Comparison of ENCODE assay signal across 11 mouse cellular contexts in genomic region chr1:170839685-170840084, GRCm38 (mm10). TPM values are rescaled to one million over a fixed set of nuclear protein-coding genes. Genes with fewer than 3 reads are reported as not detected.
DNase-seq lines count a peak whose midpoint lies in the region; ATAC-seq and TF ChIP-seq lines count a peak whose summit lies in the region.
"Had no signal": no experiment of that assay in that cellular context is flagged by ENCODE, and none has a peak within 500 bp of the region (broad histone marks: within the 10 kb centered on the region; RNA-seq: fewer than 3 reads in every experiment).

No protein-coding gene starts in this region.

- TF ChIP-seq POLR2A in limb, embryonic 14.5 days (IDR thresholded peaks at IDR 0.05; ENCODE audit: borderline replicate concordance, extremely low read depth, insufficient read depth, insufficient read length) = no peak

- H3K27ac ChIP-seq in limb, embryonic 14.5 days (replicated peaks; ENCODE audit: low read depth, low read length) = no peak overlapping the region
- H3K27ac ChIP-seq in limb, embryonic 10.5 days = no peak overlapping the region

- no peak for ATAC-seq in limb, embryonic 14.5 days (ENCODE audit: low FRiP score, low read depth)
- no peak for ATAC-seq in erythroid progenitor cell, adult 5-6 weeks (replicated peaks; ENCODE audit: low FRiP score, poor library complexity, severe bottlenecking)

- no peak overlapping the region for H3K9ac ChIP-seq in limb, embryonic 14.5 days (ENCODE audit: low read depth, low read length, severe bottlenecking)

- H3K4me2 ChIP-seq in limb, embryonic 14.5 days (replicated peaks; ENCODE audit: low read depth, low read length, severe bottlenecking) = no peak overlapping the region

- no peaks in the 10 kb centered on the region for H3K27me3 ChIP-seq in limb, embryonic 14.5 days (ENCODE audit: control insufficient read depth, insufficient read depth, low read length)
- H3K27me3 ChIP-seq in limb, embryonic 10.5 days (ENCODE audit: low read depth, poor library complexity, severe bottlenecking) = no peaks in the 10 kb centered on the region

- no peak overlapping the region for H3K4me3 ChIP-seq in limb, embryonic 14.5 days (replicated peaks; ENCODE audit: low read length)
- H3K4me3 ChIP-seq in limb, embryonic 10.5 days = no peak overlapping the region

- H3K36me3 ChIP-seq in limb, embryonic 14.5 days (ENCODE audit: control insufficient read depth, insufficient read depth, low read length) = peaks cover 16% of the 10 kb centered on the region
- 0 out of 2 replicates have a peak, but pooled peaks cover 2% of the 10 kb centered on the region for H3K36me3 ChIP-seq in limb, embryonic 10.5 days

- H3K4me1 ChIP-seq in limb, embryonic 14.5 days (ENCODE audit: control insufficient read depth, insufficient read depth, low read length) = 0 out of 2 replicates have a peak, but pooled peaks cover 2% of the 10 kb centered on the region
- H3K4me1 ChIP-seq in limb, embryonic 10.5 days = no peaks in the 10 kb centered on the region

- peak; percentile 24 for DNase-seq in gastrocnemius, adult 18-20 months (ENCODE audit: low spot score)
- no peak for DNase-seq in gastrocnemius, postnatal 10 days
- peak; percentile 67 for DNase-seq in limb, embryonic 14.5 days (ENCODE audit: low spot score)
- no peak for DNase-seq in limb, embryonic 10.5 days (ENCODE audit: low spot score)
- DNase-seq in Muller cell, postnatal 12 days (ENCODE audit: inconsistent ontology term) = peak; percentile 52
- DNase-seq in naive thymus-derived CD4-positive, alpha-beta T cell, adult 2 months (ENCODE audit: low read depth) = peak; percentile 46
- DNase-seq in right cerebral cortex, adult 2 months (ENCODE audit: low spot score in 2 of 2) = no peak
- DNase-seq: cerebellum, adult 11 months had no signal

- H3K9me3 ChIP-seq in limb, embryonic 14.5 days (ENCODE audit: control insufficient read depth, low read length) = no peaks in the 10 kb centered on the region
- H3K9me3 ChIP-seq in limb, embryonic 10.5 days (replicated peaks) = no peaks in the 10 kb centered on the region
- H3K9me3 ChIP-seq: G1E had no signal

RNA-seq across cellular contexts. Expression of gene Atf6, which starts 27.9 kb away (rescaled TPM):
- 10 to 100 TPM; 17.0 to 17.7 TPM for total RNA-seq in gastrocnemius, adult 18-20 months (2021)
- total RNA-seq in gastrocnemius, postnatal 10 days (2021) = 10 to 100 TPM; 17.2 to 17.5 TPM
- 9.1 TPM in 2 replicates for polyA plus RNA-seq in limb, embryonic 14.5 days (2012; rRNA removed)
- 8.9 and 9.7 TPM in 2 replicates for polyA plus RNA-seq in limb, embryonic 14.5 days (2014; fragmentation: Nextera tagmentation; extraction: Ambion mirVana)
- polyA plus RNA-seq in limb, embryonic 10.5 days (2016; fragmentation: Nextera tagmentation; extraction: Ambion mirVana) = 7.1 and 8.0 TPM in 2 replicates
- total RNA-seq in erythroid progenitor cell, adult 5-6 weeks (2015; ENCODE audit: low replicate concordance) = 23.1 and 26.4 TPM in 2 replicates
- total RNA-seq in erythroid progenitor cell, adult 5-6 weeks (2017; ENCODE audit: low replicate concordance) = 27.2 and 29.6 TPM in 2 replicates

RNA-seq across cellular contexts. Expression of gene Gm26620, which starts 45.2 kb away (rescaled TPM):
- under 1 TPM in 1 of 2 experiments, not detected in 1; 0.47 TPM for total RNA-seq in gastrocnemius, adult 18-20 months (2021)
- under 1 TPM; 0.45 to 0.80 TPM for total RNA-seq in gastrocnemius, postnatal 10 days (2021)
- polyA plus RNA-seq in limb, embryonic 14.5 days (2012; rRNA removed) = 0.72 and 0.91 TPM in 2 replicates
- 0.78 and 0.82 TPM in 2 replicates for polyA plus RNA-seq in limb, embryonic 14.5 days (2014; fragmentation: Nextera tagmentation; extraction: Ambion mirVana)
- 0.49 and 0.58 TPM in 2 replicates for polyA plus RNA-seq in limb, embryonic 10.5 days (2016; fragmentation: Nextera tagmentation; extraction: Ambion mirVana)
- not detected in 2 replicates for total RNA-seq in erythroid progenitor cell, adult 5-6 weeks (2015; ENCODE audit: low replicate concordance)
- not detected in 2 replicates for total RNA-seq in erythroid progenitor cell, adult 5-6 weeks (2017; ENCODE audit: low replicate concordance)
- total RNA-seq: monocyte, adult 5-6 weeks had no signal

RNA-seq across cellular contexts. Expression of gene Dusp12, which starts 45.7 kb away (rescaled TPM):
- total RNA-seq in gastrocnemius, adult 18-20 months (2021) = 1 to 10 TPM; 4.1 to 5.5 TPM
- total RNA-seq in gastrocnemius, postnatal 10 days (2021) = 1 to 10 TPM; 7.5 to 9.7 TPM
- 54.9 and 58.5 TPM in 2 replicates for polyA plus RNA-seq in limb, embryonic 14.5 days (2012; rRNA removed)
- 51.5 and 57.7 TPM in 2 replicates for polyA plus RNA-seq in limb, embryonic 14.5 days (2014; fragmentation: Nextera tagmentation; extraction: Ambion mirVana)
- polyA plus RNA-seq in limb, embryonic 10.5 days (2016; fragmentation: Nextera tagmentation; extraction: Ambion mirVana) = 42.8 and 43.7 TPM in 2 replicates
- total RNA-seq in erythroid progenitor cell, adult 5-6 weeks (2015; ENCODE audit: low replicate concordance) = 2.2 and 5.4 TPM in 2 replicates
- total RNA-seq in erythroid progenitor cell, adult 5-6 weeks (2017; ENCODE audit: low replicate concordance) = not detected in 2 replicates

Comparison
In these comparisons a context has a peak if more than half of its experiments do, and no peak if none do; other contexts are left out.
1. DNase-seq: peak in gastrocnemius, adult 18-20 months (single experiment), limb, embryonic 14.5 days (single experiment), Muller cell, postnatal 12 days (single experiment) and naive thymus-derived CD4-positive, alpha-beta T cell, adult 2 months (single experiment); none in gastrocnemius, postnatal 10 days (single experiment), limb, embryonic 10.5 days (single experiment) and right cerebral cortex, adult 2 months (0 of 2).